Mouse (Mus musculus) gastrocnemius, adult 18-20 months (tissue): ENCODE measurements around the gene Gm47985. TPM values are rescaled to one million over a fixed set of nuclear protein-coding genes. Genes with fewer than 3 reads are reported as not detected.
"Not testable (repeated sequence)": the region's sequence is repeated elsewhere in the genome, so short reads cannot be mapped to it uniquely, and the experiment has no call there.

Experiments used
- DNase-seq: peaks from one replicate; pipeline ENCODE4 v3.0.0; 2021; ENCODE audit warnings: low spot score
- long read RNA-seq, 2 experiments: library from polyadenylated mRNA; stranded (forward); transcript quantifications; one replicate each; pipeline ENCODE4 v2.0.0; 2021
- total RNA-seq, 2 experiments: library from RNA; stranded (reverse); gene quantifications; 2 replicates each; pipeline ENCODE4 v1.2.3; 2021

Gm47985 gene
- under 1 TPM in 1 of 2 experiments, not detected in 1; 0.26 TPM for total RNA-seq
- long read RNA-seq, experiment 1 = 0 reads
- long read RNA-seq, experiment 2 = 0 reads

DNA sequence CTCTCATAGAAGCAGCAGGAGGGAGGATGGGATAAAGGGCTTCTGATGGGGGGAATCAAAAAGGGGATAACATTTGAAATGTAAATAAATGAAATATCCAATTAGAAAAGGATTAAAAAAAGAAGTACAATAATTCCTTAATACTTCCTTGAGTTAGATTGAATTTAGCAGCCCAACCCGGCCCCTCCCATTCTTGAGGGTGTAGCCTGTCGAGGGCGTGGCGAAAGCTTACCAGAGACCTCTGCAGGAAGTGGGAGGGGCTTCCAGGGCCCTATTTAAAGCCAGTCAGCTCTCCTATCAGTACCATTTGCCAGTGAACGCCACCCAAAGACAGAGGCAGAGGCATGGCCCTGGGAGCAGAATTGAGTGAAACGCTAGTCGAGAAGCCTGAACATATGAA lies at the start of gene Gm47985:
Gm47985 (plus strand) TSS at position 272 of the 400 bp plus-strand sequence.
- DNase-seq = not testable (repeated sequence)

DNA sequence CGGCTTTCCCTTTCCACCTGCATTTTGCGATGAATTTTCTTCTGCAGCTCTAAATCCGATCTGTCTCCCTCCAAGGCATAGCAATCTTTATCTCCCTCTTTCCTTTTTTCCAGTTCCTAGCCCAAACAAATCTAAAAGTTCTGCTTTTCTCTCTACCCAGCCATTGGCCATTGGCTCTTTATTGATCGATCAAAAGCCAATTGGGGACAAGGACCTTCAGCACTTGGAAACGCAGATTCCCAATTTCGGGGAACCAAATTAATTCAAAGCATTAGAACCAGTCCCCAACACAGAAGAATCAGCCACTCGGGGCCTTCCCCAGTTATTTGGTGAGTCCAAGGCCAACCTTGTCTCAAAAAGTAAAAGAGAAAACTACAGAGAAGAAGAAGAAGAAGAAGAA lies 49.7 kb upstream of the Gm47985 start:
- no peak for DNase-seq

DNA sequence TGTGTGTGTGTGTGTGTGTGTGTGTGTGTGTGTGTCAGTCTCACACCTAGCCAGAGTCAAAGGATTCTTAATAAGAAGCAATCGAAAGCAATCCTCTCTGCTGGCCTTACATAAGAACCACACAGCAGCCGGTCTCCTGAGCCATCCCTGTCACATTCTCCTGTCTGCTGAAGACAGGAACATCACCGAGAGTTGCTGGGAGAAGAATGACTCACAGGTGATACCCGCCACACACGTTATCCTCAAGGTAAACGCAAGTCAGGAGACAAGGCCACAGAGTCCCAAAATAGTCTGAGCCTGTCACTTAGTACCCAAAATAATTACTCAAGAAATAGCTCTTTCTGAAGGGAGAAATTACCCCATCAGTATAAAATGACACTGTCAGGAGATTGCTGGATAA lies 43.9 kb upstream of the Gm47985 start:
- no peak for DNase-seq

DNA sequence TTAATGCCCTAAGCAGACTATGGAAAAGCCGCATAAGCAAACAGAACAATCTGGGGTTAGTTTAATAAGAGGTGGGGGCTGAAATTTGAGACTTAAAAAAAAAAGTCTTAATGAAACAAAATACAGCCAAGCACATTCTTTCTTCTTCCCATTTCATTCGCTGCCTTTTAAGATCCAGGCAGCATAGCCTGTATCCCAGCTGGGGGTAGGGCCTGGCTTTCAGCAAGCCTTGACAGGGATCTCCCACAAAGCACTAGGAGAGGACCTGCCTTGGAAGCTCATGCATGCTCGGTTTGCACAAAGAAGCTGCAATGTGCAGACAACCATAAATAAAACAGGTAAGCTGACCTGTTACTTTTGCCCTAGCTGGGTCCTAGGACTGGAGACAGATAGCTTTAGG lies 41.4 kb upstream of the Gm47985 start:
- no peak for DNase-seq

DNA sequence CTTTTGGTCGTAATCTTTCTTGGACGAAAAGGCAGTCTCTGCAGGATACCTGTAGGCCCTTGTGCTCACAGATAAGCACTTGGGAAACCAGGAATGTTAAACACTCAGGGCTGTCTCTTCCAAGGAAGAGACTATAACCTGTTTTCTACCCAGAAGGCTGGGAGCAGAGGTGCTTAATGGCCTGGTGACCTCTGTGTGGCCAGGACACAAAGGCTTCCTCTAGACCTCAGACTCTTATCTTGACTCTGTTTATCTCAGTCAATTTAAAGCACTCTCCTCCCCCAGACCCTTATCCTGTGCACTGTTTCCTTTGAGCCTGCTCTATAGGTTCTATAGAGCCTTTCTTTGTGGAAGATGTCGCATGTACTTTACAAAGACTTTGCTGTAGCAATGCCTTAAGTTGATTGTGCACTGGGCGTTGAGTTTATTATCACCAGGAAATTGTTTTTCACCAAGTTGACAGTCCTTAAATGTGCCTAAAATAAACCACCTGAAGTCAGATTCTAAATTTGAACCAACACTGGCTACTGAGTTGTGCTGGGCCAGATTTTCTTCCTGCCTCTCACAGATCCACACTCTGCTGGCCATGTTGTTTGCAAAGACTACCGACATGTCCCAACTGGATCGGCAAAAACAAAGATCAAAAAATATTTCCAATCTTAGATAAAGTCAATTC lies 37.7 kb upstream of the Gm47985 start:
- DNase-seq = peak; percentile 15

DNA sequence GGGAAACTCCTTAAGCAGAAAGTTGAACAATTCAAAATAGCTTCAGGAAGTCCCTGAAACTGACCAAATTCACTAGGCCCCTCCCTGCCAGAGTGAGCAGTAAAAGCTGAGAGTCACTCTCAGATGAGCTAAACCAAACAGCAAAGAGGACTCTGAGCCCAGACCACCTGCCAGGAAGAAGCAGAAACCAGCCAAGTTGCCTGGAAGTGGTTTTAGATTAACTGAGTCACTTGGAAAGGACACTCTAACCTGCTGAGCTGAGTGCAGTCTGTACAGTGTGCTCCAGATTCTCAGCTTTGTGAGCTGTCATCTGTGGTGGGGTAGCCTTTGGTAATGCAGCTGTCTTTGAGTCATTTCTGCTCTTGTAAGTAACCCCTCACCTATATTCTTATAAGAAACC lies 34.5 kb upstream of the Gm47985 start:
- DNase-seq = no peak

DNA sequence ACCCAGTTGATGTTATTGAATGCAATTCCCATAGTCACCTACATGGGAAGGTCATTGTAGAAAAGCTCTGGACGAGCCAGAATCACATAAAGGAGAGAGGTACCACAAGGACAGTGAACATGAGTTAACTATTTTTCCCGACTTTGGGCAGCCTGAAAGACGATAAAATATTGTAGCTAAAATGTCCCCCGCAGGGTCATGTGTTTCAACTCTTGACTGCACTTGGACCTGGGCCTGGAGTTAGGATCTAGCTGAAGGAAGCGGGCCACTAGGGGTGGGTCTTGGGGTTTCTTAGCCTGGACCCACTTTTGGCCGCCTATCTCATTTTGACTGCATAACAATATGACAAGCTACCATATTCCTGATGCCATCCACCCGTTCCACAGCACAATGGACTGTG lies 32.1 kb upstream of the Gm47985 start:
- no peak for DNase-seq

DNA sequence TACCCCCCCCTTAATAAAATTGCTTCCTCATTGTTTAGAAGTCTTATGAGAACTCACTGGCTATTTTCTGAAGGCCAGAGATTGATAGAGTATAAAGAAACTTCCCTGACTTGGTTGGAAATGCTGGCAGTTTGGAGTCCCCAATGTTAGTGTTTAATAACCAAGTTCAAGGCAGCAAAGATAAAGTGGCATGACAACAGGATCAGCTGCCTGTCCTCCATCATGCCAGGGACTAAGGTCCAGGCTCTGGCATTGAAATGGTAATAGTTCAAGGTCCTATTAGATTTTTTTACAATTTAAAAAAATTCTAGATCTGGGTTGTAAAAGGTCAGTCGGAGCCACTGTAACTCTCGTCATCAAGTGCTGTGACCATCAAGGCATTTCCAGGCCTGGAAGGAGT lies 31.2 kb upstream of the Gm47985 start:
- no peak for DNase-seq

DNA sequence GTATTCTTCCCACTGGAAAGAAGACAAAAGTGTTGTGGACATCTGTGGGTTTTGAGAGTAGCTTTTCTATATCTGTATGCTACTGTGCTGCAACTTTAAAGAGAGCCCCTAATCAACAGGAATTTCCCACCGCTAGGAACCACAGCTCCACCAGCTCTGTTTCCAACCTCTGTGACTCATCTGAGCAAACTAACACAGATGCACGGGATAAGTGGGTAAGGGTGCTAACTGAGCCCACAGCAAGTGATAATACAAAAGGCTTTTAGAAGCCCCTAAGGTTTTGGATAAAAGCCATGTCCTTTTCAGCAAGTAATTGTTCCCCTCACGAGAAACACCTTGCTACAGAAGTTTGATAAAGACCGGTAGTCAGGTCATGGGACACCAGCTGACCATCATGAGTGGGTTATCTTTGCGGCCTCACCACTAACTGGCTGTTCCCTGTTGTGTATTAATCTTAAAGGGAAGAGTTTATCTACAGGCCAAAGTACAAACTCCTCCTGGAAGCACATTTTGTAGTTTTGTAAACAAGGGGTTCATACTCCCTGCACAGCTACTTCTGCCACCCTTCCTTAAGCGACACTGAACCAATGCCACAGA lies 29.2 kb upstream of the Gm47985 start:
- no peak for DNase-seq

DNA sequence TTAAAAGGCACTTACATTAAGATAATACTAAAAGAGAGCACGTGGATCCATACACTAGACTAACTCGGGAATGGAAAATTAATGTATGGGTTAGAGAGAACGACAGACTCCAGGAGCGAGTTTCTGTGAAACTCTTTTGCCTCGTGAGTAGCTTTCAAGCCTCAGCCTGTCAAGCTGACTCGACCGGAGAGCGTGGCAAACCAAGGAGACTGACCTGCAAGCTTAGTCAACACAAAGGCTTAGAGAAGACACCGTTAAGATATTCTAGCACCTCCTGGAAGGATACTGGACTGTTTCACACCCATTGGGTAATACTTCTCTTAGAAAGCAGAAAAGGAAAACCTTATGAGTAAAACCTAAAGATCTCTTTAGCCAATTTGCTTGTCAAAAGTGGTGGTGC lies 28.2 kb upstream of the Gm47985 start:
- DNase-seq = not testable (repeated sequence)

DNA sequence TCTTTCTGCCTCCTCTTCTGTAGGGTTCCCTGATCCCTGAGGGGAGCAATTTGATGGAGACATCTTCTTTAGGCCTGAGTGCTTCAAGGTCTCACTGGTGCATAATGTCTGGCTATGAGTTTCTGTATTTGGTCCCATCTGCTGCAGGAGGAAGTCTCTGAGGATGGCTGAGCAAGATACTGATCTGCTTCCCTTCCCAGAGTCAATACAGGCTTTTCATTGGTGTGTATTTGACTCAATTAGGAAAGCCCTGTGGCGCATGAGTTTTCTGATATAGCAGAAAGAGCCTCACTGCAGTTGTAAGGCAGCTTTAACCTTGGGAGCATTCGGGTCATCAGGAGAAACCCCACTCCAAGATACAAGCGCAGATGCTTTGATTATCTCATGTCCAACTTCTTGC lies 26.2 kb upstream of the Gm47985 start:
- DNase-seq = no peak

DNA sequence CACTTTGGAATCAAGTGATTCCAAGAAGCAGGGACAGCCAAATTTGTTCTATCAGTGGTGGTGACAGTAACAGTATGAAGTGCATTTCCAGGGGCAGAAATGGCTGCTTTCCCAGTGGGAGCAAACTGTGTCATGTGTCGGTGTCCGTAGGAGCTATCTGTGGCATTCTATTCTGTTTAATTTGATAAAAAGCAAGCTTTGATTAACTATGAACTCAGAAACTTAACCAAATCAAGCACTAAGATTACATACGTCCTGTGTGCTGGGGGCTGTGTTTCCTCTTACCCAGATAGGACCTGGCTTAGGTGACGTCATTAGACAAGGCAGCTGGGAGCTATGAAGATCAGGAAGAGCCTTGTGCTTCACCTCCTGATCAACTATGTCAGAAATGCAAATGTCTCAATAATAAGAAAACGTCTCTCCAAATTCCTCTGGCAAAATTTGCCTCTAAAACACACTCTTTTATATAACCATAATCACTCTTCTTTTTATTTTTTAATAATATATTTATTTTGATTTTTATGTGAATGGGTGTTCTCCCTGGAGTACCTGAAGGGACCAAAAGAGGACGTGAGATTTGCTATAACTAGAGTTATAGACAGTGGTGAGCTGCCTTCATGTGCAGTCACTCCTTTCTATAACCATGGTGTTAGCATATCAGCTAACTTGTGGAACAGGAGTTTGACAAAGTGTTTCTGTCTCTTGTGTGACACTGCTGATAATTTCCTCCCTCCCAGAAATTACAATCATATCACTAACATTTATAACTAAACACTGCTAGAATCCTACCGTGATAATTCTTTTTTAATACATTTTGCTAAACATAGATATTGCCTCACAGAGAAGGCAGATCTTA lies 25.3 kb upstream of the Gm47985 start:
- DNase-seq = no peak

DNA sequence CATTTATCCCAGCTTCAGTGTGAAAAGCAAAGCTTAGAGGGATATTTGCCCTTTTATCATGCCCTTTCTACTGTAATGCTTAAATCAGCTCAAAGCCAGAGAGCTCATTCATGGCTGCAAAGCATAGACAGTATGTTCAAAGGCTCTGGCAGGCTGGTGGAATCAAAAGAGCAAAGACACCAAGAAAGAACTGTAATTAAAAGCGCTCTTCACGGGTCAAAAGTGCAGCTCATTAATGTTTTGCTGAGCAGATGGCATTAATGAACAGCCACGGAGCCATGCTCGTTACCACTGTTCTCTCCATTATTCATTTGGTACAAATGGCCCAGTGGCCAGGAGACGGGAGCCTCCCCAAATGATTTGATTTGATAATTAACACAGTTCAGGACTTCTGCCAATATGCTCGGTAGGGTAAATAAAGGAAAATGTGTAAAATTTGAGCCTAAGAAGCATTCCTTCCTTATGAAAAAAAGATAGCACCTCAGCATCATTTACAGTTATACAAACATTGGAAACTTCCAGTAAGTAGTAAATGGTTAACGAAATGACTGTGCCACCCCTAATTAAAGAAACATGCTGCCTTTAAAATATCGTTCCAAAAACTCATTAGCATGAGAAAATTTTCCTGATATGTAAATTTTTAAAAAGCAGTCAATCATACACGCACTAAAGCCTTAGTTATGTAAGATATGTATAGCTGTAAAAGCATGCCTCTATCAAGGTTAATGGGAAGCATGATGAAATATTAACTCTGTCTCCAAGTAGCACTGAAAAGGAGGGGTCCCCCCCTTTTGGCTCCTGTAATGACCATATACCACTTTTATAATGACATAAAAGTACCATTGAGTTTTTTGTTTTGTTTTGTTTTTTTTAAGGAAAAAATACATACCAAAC lies 24.1 kb upstream of the Gm47985 start:
- no peak for DNase-seq

DNA sequence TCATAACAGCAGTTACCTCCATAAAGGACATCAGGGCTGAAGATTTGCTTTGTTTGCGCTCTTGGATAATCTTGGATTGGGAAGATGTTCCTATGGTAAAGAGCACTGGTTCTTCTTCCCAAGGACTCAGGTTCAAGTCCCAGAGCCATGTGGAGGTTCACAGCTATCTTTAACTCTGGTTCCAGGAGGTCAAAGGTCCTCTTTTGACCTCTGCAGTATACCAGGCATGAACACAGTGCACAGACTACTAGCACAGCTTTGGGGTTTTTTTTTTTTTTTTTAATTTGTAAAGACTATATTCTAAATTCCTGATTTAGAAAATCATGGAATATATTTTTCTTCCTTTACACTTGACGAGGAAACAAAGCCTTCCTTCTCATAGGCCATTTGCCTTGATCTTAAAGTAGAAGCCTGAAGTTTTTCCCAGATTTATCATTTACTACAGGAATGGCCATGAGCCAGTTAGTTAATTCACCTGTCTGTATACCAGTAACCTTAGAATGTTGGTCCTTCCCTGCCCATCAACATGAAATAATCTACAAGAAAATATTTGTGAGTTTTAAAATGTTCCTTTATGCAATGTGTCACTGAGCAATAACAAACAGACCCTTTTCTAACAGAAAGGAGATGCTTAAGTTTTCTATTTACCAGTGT lies 23.4 kb upstream of the Gm47985 start:
- DNase-seq = no peak

DNA sequence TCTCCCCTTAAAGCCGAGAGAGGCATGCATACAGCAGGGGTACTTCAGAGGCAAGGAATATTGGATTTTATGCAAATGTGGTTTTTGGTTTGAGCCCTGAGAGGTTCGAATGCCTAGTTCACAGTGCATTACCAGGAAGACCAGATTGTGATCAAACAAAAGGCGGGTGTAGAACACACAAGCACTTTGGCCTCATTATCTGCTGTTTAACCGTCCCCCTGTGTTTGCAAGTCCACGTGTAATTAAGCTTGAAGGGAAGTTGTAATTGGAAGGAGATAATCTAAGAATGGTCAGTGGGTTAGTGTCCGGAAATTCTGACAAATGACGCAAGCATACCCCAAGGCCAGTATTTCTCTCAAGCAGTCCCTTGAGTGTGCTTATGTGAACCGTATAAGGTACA lies 16.3 kb upstream of the Gm47985 start:
- DNase-seq = no peak

DNA sequence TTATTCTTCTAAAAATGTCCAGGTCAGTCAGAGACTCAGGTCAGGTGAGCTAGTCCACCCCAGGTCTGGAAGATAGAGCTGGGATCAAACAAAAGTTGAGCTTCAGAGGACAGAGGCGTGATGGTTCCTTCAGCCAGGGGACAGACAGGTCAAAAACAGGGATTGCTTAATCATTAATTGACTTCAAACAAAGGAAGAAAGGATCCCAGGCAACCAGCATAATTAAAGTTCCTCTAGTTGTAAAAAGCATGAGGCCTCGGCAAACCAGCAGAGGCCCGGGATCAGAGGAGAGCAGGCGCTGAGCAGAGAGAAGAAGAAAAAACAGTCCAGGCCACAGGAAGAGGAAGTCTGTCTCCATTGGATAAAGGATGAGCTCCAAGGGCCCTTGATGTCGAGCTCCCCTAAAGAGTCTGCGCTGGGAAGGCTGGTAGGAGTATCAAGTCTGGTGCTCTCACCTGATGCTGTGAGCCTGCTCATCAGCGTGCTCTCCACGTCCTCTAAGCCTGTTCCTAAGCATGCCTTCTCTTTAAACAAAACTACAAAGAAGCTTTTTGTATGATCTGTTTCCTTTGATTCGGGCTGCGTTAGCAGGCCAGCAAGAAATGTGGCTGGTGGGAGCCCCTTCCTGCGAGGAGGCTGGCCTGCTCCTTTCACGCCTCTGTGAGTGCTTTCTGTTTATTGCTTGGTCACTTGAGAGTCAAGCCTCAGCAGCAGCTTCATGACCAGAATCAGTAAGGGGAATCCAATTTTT lies 14.9 kb upstream of the Gm47985 start:
- no peak for DNase-seq

DNA sequence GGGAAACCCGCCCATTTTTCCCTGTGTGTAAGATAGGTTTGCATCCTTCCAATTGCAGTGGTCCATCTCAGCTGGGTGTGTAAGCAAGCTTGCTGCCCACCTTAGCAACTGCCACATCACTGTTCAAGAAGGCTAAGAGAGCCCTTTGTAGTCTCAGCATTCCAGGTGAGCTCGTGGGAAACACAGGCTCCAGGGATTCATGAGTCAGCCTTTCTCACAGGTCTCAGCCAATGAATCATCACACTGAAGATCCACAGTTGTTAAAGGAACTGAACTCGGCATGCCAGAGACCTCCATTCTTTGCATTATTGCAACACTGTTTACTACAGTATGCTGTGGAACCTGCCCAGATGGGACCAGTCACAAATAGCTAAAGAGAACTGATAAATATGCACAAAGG lies 13.7 kb upstream of the Gm47985 start:
- no peak for DNase-seq

DNA sequence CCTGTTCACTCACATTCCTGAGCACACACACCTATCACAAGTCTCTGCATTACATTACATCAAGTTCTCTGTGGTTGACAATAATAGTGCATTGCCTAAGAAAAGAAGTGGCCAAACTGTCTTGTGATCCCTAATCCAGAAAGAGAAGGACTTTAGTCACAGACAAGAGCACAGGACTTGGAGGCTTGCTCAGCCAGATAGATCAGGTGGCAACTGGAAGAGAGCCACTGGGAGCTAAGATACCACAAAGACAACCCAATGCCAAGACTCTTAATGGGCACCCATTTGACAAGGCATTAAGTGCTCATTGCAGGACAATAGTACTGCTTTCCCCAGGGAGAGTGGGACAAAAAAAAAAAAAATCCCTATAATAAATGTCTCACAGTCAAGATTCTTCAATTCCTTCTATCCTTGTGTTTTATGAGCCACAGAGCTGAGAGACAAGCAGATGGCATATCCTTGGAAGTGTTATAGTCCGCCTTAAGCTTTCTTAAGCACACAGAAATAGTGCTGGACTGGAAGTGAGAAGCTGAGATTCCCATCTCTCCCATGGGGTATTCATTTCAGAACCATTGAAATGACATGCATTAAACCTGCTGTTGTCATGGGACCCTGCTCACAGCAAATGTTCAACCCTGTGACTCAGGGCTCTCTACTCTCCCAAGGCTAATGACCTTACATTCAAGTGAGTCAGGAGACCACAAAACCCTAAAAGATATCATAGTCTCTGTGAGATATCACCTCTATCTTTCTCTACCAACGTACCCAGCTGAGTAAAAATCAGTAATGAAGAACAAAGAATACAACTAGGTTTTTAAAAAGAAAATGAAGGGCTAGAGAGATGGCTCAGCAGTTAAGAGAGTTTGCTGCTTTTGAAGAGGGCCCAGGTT lies 10.5 kb upstream of the Gm47985 start:
- peak; percentile 69 for DNase-seq
